8 mouse cellular contexts compared by ENCODE assay signal in genomic region chr11:53299551-53300329, GRCm38 (mm10). TPM values are rescaled to one million over a fixed set of nuclear protein-coding genes. Genes with fewer than 3 reads are reported as not detected.
DNase-seq lines count a peak whose midpoint lies in the region; ATAC-seq lines count a peak whose summit lies in the region.

No protein-coding gene starts in this region.

- no peaks in the 10 kb centered on the region for H3K9me3 ChIP-seq in hindbrain, embryonic 13.5 days

- peak overlapping the region; percentile 95 for H3K27ac ChIP-seq in hindbrain, embryonic 13.5 days

- ATAC-seq in frontal cortex, adult (ENCODE audit: low TSS enrichment) = peak; percentile 41; the same call in 1 of the 2 replicates
- peak; percentile 86 for ATAC-seq in hindbrain, embryonic 13.5 days (ENCODE audit: low FRiP score)

- peaks cover 35% of the 10 kb centered on the region for H3K4me1 ChIP-seq in hindbrain, embryonic 13.5 days (replicated peaks)

- no peaks in the 10 kb centered on the region for H3K36me3 ChIP-seq in hindbrain, embryonic 13.5 days

- peak overlapping the region; percentile 75 for H3K4me2 ChIP-seq in hindbrain, embryonic 13.5 days

- WGBS in hindbrain, embryonic 13.5 days = under 1% methylated on average over 80 of the region's 80 CpGs

- peak overlapping the region; percentile 99 for H3K9ac ChIP-seq in hindbrain, embryonic 13.5 days

- H3K4me3 ChIP-seq in hindbrain, embryonic 13.5 days = peak overlapping the region; percentile 98

- DNase-seq in Muller cell, postnatal 12 days (ENCODE audit: inconsistent ontology term) = peak; percentile 74
- peak; percentile 34 to 58 for DNase-seq in cerebellum, adult 18-20 months
- DNase-seq in left cerebral cortex, adult 18-20 months (ENCODE audit: low spot score in 2 of 2) = peak; percentile 39 to 47
- DNase-seq in lung, postnatal 4 days = peak; percentile 73 to 74
- peak; percentile 70 to 80 for DNase-seq in right cerebral cortex, postnatal 10 days (ENCODE audit: low spot score in 2 of 2)
- peak; percentile 70 for DNase-seq in urinary bladder, postnatal 14 days (ENCODE audit: low spot score)

- H3K27me3 ChIP-seq in hindbrain, embryonic 13.5 days = no peaks in the 10 kb centered on the region

RNA-seq across cellular contexts. Expression of gene Hspa4, which starts 0.5 kb away (rescaled TPM):
- polyA plus RNA-seq in hindbrain, embryonic 13.5 days (2015; fragmentation: Nextera tagmentation; extraction: Ambion mirVana) = 51.5 and 52.8 TPM in 2 replicates
- 100 to 1,000 TPM; 177 to 179 TPM for total RNA-seq in left cerebral cortex, adult 18-20 months (2021)

RNA-seq across cellular contexts. Expression of gene Zcchc10, which starts 24.7 kb away (rescaled TPM):
- 16.1 and 17.8 TPM in 2 replicates for polyA plus RNA-seq in hindbrain, embryonic 13.5 days (2015; fragmentation: Nextera tagmentation; extraction: Ambion mirVana)
- 10 to 100 TPM; 10.5 to 12.8 TPM for total RNA-seq in left cerebral cortex, adult 18-20 months (2021)

RNA-seq across cellular contexts. Expression of gene Aff4, which starts 50.9 kb away (rescaled TPM):
- polyA plus RNA-seq in hindbrain, embryonic 13.5 days (2015; fragmentation: Nextera tagmentation; extraction: Ambion mirVana) = 71.5 and 73.4 TPM in 2 replicates
- 100 to 1,000 TPM; 199 to 203 TPM for total RNA-seq in left cerebral cortex, adult 18-20 months (2021)

Comparison
In these comparisons a context has a peak if more than half of its experiments do, and no peak if none do; other contexts are left out.
1. Peak in every context shown above with its lines: DNase-seq, ATAC-seq, H3K4me3 ChIP-seq and H3K27ac ChIP-seq.